Mouse (Mus musculus): ENCODE measurements around the gene Spata31d1c. TPM values are rescaled to one million over a fixed set of nuclear protein-coding genes. Genes with fewer than 3 reads are reported as not detected.

Gene Spata31d1c
- polyA plus RNA-seq, 1 experiment, result not detected

DNA sequence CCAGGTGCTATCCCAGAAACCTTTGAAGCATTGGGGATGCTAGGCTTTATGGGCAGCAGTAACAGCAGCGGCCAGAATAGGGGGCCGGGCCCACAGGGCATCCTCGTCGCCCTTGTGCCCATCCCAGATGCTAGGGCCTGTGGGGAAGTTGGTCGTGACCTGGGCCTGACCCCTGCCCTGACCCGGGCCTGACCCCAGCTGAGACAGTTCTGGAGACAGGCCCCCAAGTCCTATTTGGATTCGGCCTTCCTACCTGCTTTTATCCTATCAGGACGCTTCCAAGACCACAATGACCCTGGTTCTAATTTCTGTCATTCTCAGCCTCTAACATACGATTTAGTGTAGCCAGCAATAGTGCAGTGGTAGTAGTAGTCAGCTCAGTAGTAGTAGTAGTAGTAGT lies 19.8 kb downstream of the Spata31d1c start, which contains the start of gene Prss47:
TSS of gene Prss47 (minus strand) at position 101 of the 400 bp plus-strand sequence.
- H3K27ac ChIP-seq (ENCODE audit: insufficient read depth, low read length), result no peak within 1 kb of the TSS
- H3K4me3 ChIP-seq (ENCODE audit: extremely low read depth, insufficient read depth, insufficient read length), result no peak within 1 kb of the TSS
- DNase-seq (ENCODE audit: low read depth in 1 of 2, low spot score in 2 of 2), result no peak
- H3K36me3 ChIP-seq (ENCODE audit: control insufficient read depth, insufficient read depth, low read length), result no peaks in the 10 kb centered on the region
- TF ChIP-seq POLR2A (IDR thresholded peaks at IDR 0.05; ENCODE audit: low read depth, low read length) (no peak), CTCF (IDR thresholded peaks at IDR 0.05; ENCODE audit: extremely low read depth, insufficient read depth, insufficient read length, insufficient replicate concordance) (no peak)
- no peaks in the 10 kb centered on the region for H3K4me1 ChIP-seq (ENCODE audit: control insufficient read depth, insufficient read depth, insufficient read length)
- H3K27me3 ChIP-seq (ENCODE audit: control insufficient read depth, insufficient read depth, low read length), result no peaks in the 10 kb centered on the region
- WGBS, result 90% methylated on average over 9 of the region's 9 CpGs

DNA sequence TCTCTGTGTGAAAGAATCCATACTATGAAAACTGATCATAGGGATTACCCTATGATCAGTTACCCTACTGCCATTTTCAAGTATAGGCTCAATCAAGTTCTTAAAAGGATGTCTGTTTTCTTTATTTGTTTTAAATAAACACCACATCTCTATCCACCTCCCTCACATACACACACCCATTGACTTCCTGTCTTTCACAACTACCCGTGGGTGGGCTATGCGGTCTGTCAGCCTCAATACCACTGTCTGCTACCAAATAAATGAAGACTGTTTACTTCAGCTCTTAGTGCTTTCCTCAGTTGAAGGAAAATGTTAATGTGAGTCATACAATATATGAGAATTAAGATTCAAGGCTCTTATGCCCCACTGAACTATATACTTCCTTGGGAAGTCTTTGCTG lies 37.1 kb downstream of the Spata31d1c start:
- H3K27me3 ChIP-seq (ENCODE audit: control insufficient read depth, insufficient read depth, low read length), result no peaks in the 10 kb centered on the region
- H3K4me1 ChIP-seq (ENCODE audit: control insufficient read depth, insufficient read depth, insufficient read length), result no peaks in the 10 kb centered on the region
- H3K4me3 ChIP-seq (ENCODE audit: extremely low read depth, insufficient read depth, insufficient read length), result no peak overlapping the region
- DNase-seq (ENCODE audit: low read depth in 1 of 2, low spot score in 2 of 2), result no peak
- no peak overlapping the region for H3K27ac ChIP-seq (ENCODE audit: insufficient read depth, low read length)
- WGBS, result 73% methylated on average over 2 of the region's 2 CpGs
- peaks cover 14% of the 10 kb centered on the region for H3K36me3 ChIP-seq (ENCODE audit: control insufficient read depth, insufficient read depth, low read length)
- TF ChIP-seq CTCF (IDR thresholded peaks at IDR 0.05; ENCODE audit: extremely low read depth, insufficient read depth, insufficient read length, insufficient replicate concordance) (no peak), POLR2A (IDR thresholded peaks at IDR 0.05; ENCODE audit: low read depth, low read length) (no peak)

Other genes with a start within 250 kb of the Spata31d1c start
- gene Cntnap3, start 129.1 kb upstream of the Spata31d1c start, polyA plus RNA-seq (2012; rRNA removed), result 0.01 TPM in 1 of 2 replicates, not detected in the other
- gene Spata31, start 115.7 kb upstream of the Spata31d1c start, polyA plus RNA-seq (2012; rRNA removed), result not detected in 2 replicates
- not detected in 2 replicates for gene Prss47, start 19.7 kb downstream of the Spata31d1c start, polyA plus RNA-seq (2012; rRNA removed)
- gene Mfsd14b, start 79.9 kb downstream of the Spata31d1c start, polyA plus RNA-seq (2012; rRNA removed), result 9.8 and 12.7 TPM in 2 replicates
- not detected in 2 replicates for gene Olfr465-ps1, start 105.0 kb downstream of the Spata31d1c start, polyA plus RNA-seq (2012; rRNA removed)
- not detected in 2 replicates for gene Olfr466, start 117.2 kb downstream of the Spata31d1c start, polyA plus RNA-seq (2012; rRNA removed)
- gene Nlrp4f, start 172.9 kb downstream of the Spata31d1c start, polyA plus RNA-seq (2012; rRNA removed), result not detected in 2 replicates
- gene Gm10775, start 226.5 kb downstream of the Spata31d1c start, polyA plus RNA-seq (2012; rRNA removed), result not detected in 2 replicates
- gene Zfp369, start 245.8 kb downstream of the Spata31d1c start, polyA plus RNA-seq (2012; rRNA removed), result 11.7 and 12.1 TPM in 2 replicates

Data from spleen, adult 2 months (tissue).